Mouse (Mus musculus): Measurements from ENCODE around the gene Clgn. TPM values are rescaled to one million over a fixed set of nuclear protein-coding genes. Genes with fewer than 3 reads are reported as not detected.

Gene Clgn
- total RNA-seq, 2 experiments from 2014 or later: 7.7 to 9.2 TPM

Other genes with a start within 250 kb of the Clgn start
- gene Tbc1d9, start 224.5 kb upstream of the Clgn start, total RNA-seq (2021): 100 to 1,000 TPM in 1 of 2 experiments, 10 to 100 TPM in 1; 98.7 to 106 TPM
- 1 to 10 TPM; 1.6 to 3.0 TPM for gene Gm10645, start 223.7 kb upstream of the Clgn start, total RNA-seq (2021)
- not detected for gene Ucp1, start 99.5 kb upstream of the Clgn start, total RNA-seq (2021)
- 10 to 100 TPM; 12.3 to 14.2 TPM for gene Elmod2, start 57.4 kb upstream of the Clgn start, total RNA-seq (2021)
- gene Mgat4d, start 41.4 kb upstream of the Clgn start, total RNA-seq (2021): not detected
- gene Scoc, start 68.5 kb downstream of the Clgn start, total RNA-seq (2021): 100 to 1,000 TPM; 212 to 232 TPM
- not detected for gene Olfr370, start 145.9 kb downstream of the Clgn start, total RNA-seq (2021)
- gene Ndufb7, start 176.8 kb downstream of the Clgn start, total RNA-seq (2021): 100 to 1,000 TPM; 140 to 145 TPM
- gene Tecr, start 218.1 kb downstream of the Clgn start, total RNA-seq (2021): 100 to 1,000 TPM; 549 to 574 TPM
- gene Dnajb1, start 218.3 kb downstream of the Clgn start, total RNA-seq (2021): 10 to 100 TPM; 56.0 to 59.1 TPM

All from left cerebral cortex, postnatal 25 days (tissue).